Mouse (Mus musculus) kidney, postnatal 14 days (tissue): ENCODE data around the gene Gm45062.
A peak's percentile ranks its signal among the peaks of the same experiment; 100 is the strongest.

ENCODE experiments used
- DNase-seq: peaks from one replicate; pipeline ENCODE4 v3.0.0; 2022; ENCODE audit warnings: mixed read lengths

Gm45062 gene

GRCm38 (mm10) chr6:8485414-8486175, 226.3 kb downstream of the Gm45062 start:
- no peak for DNase-seq

- DNase-seq: no peak
Observed at GRCm38 (mm10) chr6:8486391-8487043, 227.3 kb downstream of the Gm45062 start.

GRCm38 (mm10) chr6:8487044-8487853, 228.0 kb downstream of the Gm45062 start:
- no peak for DNase-seq

- DNase-seq: no peak
Observed at GRCm38 (mm10) chr6:8488249-8488648, 229.0 kb downstream of the Gm45062 start.

- no peak for DNase-seq
Observed at GRCm38 (mm10) chr6:8489266-8489665, 230.0 kb downstream of the Gm45062 start.

GRCm38 (mm10) chr6:8489938-8490585, 230.8 kb downstream of the Gm45062 start:
- no peak for DNase-seq

- DNase-seq: no peak
Observed at GRCm38 (mm10) chr6:8492248-8492647, 233.0 kb downstream of the Gm45062 start.

- no peak for DNase-seq
Observed at GRCm38 (mm10) chr6:8495109-8495826, 236.0 kb downstream of the Gm45062 start.

GRCm38 (mm10) chr6:8495827-8496222, 236.6 kb downstream of the Gm45062 start:
- DNase-seq: no peak

- DNase-seq: no peak
Observed at GRCm38 (mm10) chr6:8497234-8497867, 238.1 kb downstream of the Gm45062 start.

- DNase-seq: no peak
Observed at GRCm38 (mm10) chr6:8497868-8498257, 238.6 kb downstream of the Gm45062 start.

GRCm38 (mm10) chr6:8498961-8499360, 239.7 kb downstream of the Gm45062 start:
- no peak for DNase-seq

- DNase-seq: no peak
Observed at GRCm38 (mm10) chr6:8503953-8504352, 244.7 kb downstream of the Gm45062 start.

- DNase-seq: no peak
Observed at GRCm38 (mm10) chr6:8504521-8505228, 245.4 kb downstream of the Gm45062 start.

GRCm38 (mm10) chr6:8506631-8507030, 247.4 kb downstream of the Gm45062 start:
- no peak for DNase-seq

GRCm38 (mm10) chr6:8508883-8509536, 249.8 kb downstream of the Gm45062 start:
- peak; percentile 100 for DNase-seq

- DNase-seq: peak; percentile 84
Observed at GRCm38 (mm10) chr6:8509551-8509950, 250.3 kb downstream of the Gm45062 start, which contains the start of gene Glcci1. Gene Glcci1, plus strand, starts transcription at chr6:8509600.

- peak; percentile 52 for DNase-seq
Observed at GRCm38 (mm10) chr6:8509961-8510863, 251.0 kb downstream of the Gm45062 start.

- no peak for DNase-seq
Observed at GRCm38 (mm10) chr6:8510864-8511428, 251.7 kb downstream of the Gm45062 start.
